Mouse (Mus musculus): Measurements from ENCODE around the gene Nubpl.

Nubpl gene

DNA sequence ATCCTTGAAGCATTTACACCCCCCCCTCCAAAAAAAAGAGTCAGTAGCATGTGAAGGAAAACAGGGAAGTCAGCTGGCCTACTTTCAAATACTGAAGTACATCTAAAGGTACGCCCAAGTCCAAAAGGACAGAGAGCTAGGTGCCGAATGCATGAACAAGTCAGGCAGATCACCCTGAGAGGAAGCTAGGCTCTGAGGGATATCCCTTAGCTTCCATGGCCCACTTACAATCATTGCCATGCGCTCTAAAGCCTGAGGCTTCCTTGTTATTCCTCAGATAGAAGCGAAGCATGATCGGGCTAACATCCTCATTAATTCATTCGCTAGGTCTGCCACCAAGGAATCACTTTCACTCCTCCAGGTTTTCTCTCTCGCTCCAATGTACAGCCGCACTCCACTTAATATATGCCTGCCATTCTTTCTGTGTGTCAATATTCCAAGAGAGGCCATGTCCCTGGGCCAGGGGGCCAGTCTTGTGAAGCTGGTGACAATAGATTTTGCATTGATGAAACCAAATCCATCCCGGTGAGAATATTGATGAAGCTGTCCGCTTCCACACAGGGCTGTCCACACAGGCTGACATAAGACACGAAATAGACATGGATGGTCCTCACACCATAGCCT lies 237.7 kb downstream of the Nubpl start:
- DNase-seq (ENCODE audit: low read depth), result no peak

GRCm38 (mm10) chr12:52338136-52338753 lies 240.7 kb downstream of the Nubpl start:
- no peak for DNase-seq (ENCODE audit: low read depth)

- DNase-seq (ENCODE audit: low read depth), result no peak
These were observed 249.1 kb downstream of the Nubpl start for GRCm38 (mm10) chr12:52346611-52347010.

DNA sequence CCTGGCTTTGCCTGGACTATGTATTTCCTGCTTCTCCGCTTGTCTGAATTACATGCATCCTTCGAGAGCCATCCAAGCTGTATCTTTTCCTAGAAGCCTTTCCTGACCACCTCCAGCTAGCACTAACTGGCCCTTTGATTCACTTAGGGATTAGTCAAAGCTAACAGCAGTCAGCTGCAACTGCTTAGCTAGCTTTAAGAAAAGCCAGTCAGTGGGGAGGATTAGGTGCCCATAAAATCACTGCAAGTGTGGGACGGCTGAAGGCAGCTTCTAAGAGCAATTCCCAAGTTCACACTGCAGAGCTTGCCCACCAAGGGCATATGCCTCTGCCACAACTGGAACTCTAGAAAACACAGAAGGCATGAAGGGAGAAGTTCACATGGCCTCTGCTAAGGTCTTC lies 252.7 kb downstream of the Nubpl start:
- DNase-seq (ENCODE audit: low read depth), result no peak

- DNase-seq (ENCODE audit: low read depth), result no peak
These were observed 261.9 kb downstream of the Nubpl start for GRCm38 (mm10) chr12:52359484-52359883.

DNA sequence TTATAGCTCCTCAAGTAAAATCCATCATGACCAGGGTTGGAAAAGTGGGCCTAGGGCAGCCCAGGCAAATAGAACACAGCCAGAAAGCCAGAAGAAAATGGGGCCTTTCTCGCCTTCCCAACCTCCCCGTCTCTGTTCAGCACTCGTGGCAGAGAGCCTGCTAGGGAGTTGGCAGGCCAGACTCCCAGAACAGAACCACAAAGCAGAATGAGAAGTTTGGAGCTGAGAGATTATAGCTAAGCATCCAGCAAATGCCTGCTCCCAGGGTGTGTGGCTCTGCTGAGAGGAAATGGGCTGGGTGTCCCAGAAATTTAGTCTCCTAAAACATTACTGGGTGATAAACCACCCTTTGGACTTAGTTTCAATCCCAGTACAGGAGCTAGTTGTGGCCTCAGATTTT lies 262.6 kb downstream of the Nubpl start:
- DNase-seq (ENCODE audit: low read depth), result no peak

DNA sequence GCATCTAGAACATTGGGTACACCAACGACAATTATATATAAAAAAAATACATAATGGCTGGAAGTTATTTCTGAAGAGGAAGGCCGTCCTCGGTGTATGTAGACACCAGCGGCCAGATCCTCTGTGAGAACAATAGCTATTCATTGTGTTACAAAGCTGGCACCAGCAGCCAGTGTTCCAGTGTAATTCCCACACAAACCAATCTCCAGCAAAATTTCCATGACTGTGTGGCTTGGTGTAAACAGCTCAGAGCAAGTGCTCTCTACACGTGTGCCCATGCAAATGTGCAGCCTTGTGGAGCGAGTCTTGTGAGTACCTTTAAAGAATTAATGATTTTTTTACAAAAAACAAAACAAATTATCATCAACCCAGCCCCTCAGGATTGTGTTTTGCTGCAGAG lies 263.7 kb downstream of the Nubpl start:
- DNase-seq (ENCODE audit: low read depth), result no peak

Measured in 416B (cell line).